Mouse (Mus musculus): ENCODE measurements around the gene Ttc6.

- TF ChIP-seq CTCF (IDR thresholded peaks at IDR 0.05) (no peak), EP300 (IDR thresholded peaks at IDR 0.05; ENCODE audit: insufficient read depth, low read depth, low read length) (no peak)
These were observed 26.8 kb upstream of the Ttc6 start for GRCm38 (mm10) chr12:57536909-57537670.

Measured in heart, adult 2 months (tissue).